Mouse (Mus musculus) heart, embryonic 14.5 days (tissue): ENCODE measurements around the gene Ica1. TPM values are rescaled to one million over a fixed set of nuclear protein-coding genes. Genes with fewer than 3 reads are reported as not detected.

Experiments
- ATAC-seq: fragments of 200-750 bp; cut with Nextera tagmentation; 2 replicates; pipeline ENCODE4 v1.8.0; 2017; ENCODE audit warnings: low read depth, moderate TSS enrichment; ENCODE audit not compliant: insufficient number of reproducible peaks, insufficient read depth, low FRiP score
- H3K27ac ChIP-seq, 2 experiments: fragments of 200-500 bp in 1 of 2; fragments of 300-500 bp in 1 of 2; sonication (generic) in 1 of 2; replicated peaks in 1 of 2; 2 replicates each; pipeline ENCODE4 v1.5.1; 2012 to 2014; ENCODE audit warnings: low read depth in 2 of 2, low read length in 2 of 2, control low read depth in 1 of 2, mild to moderate bottlenecking in 1 of 2, mixed read lengths in 1 of 2; ENCODE audit not compliant: control insufficient read depth in 1 of 2, insufficient read depth in 1 of 2
- H3K27me3 ChIP-seq: fragments of 300-500 bp; sonication (generic); 2 replicates; pipeline ENCODE4 v1.6.1; 2014; ENCODE audit warnings: mild to moderate bottlenecking, low read length, control low read depth; ENCODE audit not compliant: control insufficient read depth, insufficient read depth
- H3K36me3 ChIP-seq: fragments of 300-500 bp; sonication (generic); 2 replicates; pipeline ENCODE4 v1.6.1; 2014; ENCODE audit warnings: mild to moderate bottlenecking, control low read depth, low read length, mixed read lengths; ENCODE audit not compliant: control insufficient read depth, insufficient read depth
- H3K4me1 ChIP-seq, 2 experiments: fragments of 200-500 bp in 1 of 2; fragments of 300-500 bp in 1 of 2; sonication (generic) in 1 of 2; 2 replicates each; pipeline ENCODE4 v1.6.1; 2012 to 2014; ENCODE audit warnings: low read length in 2 of 2, control low read depth in 1 of 2, mixed read lengths in 1 of 2; ENCODE audit not compliant: control insufficient read depth in 2 of 2, insufficient read depth in 2 of 2
- H3K4me2 ChIP-seq: fragments of 300-500 bp; sonication (generic); 2 replicates; pipeline ENCODE4 v1.6.1; 2014; ENCODE audit warnings: mild to moderate bottlenecking, low read length
- H3K4me3 ChIP-seq, 2 experiments: fragments of 200-500 bp in 1 of 2; fragments of 300-500 bp in 1 of 2; sonication (generic) in 1 of 2; 2 replicates each; pipeline ENCODE4 v1.5.1; 2012 to 2014; ENCODE audit warnings: low read length in 2 of 2, mild to moderate bottlenecking in 2 of 2, control low read depth in 1 of 2, low read depth in 1 of 2, moderate library complexity in 1 of 2; ENCODE audit not compliant: control insufficient read depth in 1 of 2, insufficient read depth in 1 of 2
- H3K9ac ChIP-seq: fragments of 300-500 bp; sonication (generic); 2 replicates; pipeline ENCODE4 v1.6.1; 2014; ENCODE audit warnings: mild to moderate bottlenecking, low read length
- H3K9me3 ChIP-seq: fragments of 300-500 bp; sonication (generic); 2 replicates; pipeline ENCODE4 v1.6.1; 2016; ENCODE audit warnings: low read length, control low read depth; ENCODE audit not compliant: control insufficient read depth
- WGBS: fragments of 180-500 bp; shearing (Covaris S2); extraction: QIAGEN DNeasy Blood & Tissue Kit; methylation state at CpG from one replicate; pipeline ENCODE4 v1.1.7; 2014; 5-methylcytosine and 5-hydroxymethylcytosine counted together
- polyA plus RNA-seq: library from polyadenylated mRNA; unstranded; fragments of >200 nt; fragmentation: Nextera tagmentation; extraction: Ambion mirVana; gene quantifications from 2 replicates; pipeline ENCODE4 v1.2.1, GENCODE M21; 2014

Gene Ica1
- polyA plus RNA-seq, 1 experiment from 2014 or later, result 29.3 TPM

- Histone ChIP-seq H3K27me3 (no peaks in the 10 kb centered on the region), H3K4me2 (no peak overlapping the region), H3K9me3 (no peaks in the 10 kb centered on the region), H3K9ac (no peak overlapping the region), H3K4me1 (peaks cover 3 to 11% of the 10 kb centered on the region in 2 experiments), H3K27ac (no peak overlapping the region), H3K4me3 (no peak overlapping the region), H3K36me3 (no peaks in the 10 kb centered on the region)
- ATAC-seq, result no peak
- whole genome bisulfite sequencing, result 73% methylated on average over 5 of the region's 5 CpGs
Observed at GRCm38 (mm10) chr6:8760708-8761294, 17.5 kb downstream of the Ica1 start.

- 52% methylated on average over 1 of the region's 1 CpGs for WGBS
- no peaks in the 10 kb centered on the region for H3K27me3 ChIP-seq
- peaks cover 4 to 17% of the 10 kb centered on the region in 2 experiments for H3K4me1 ChIP-seq
- no peaks in the 10 kb centered on the region for H3K9me3 ChIP-seq
- no peaks in the 10 kb centered on the region for H3K36me3 ChIP-seq
- no peak overlapping the region for H3K27ac ChIP-seq
- no peak overlapping the region for H3K9ac ChIP-seq
- no peak overlapping the region for H3K4me2 ChIP-seq
- no peak for ATAC-seq
- H3K4me3 ChIP-seq, result no peak overlapping the region
Observed at GRCm38 (mm10) chr6:8759901-8760300, 18.4 kb downstream of the Ica1 start.

- ATAC-seq, result peak; percentile 64; the same call in 1 of the 2 replicates
- no peaks in the 10 kb centered on the region for H3K27me3 ChIP-seq
- no peak overlapping the region for H3K4me3 ChIP-seq
- H3K4me2 ChIP-seq, result peak overlapping the region; percentile 46
- no peaks in the 10 kb centered on the region for H3K9me3 ChIP-seq
- H3K27ac ChIP-seq, result peak overlapping the region in 1 of 2 experiments; percentile 68; a peak in 2 of 4 replicates
- H3K4me1 ChIP-seq, result peaks cover 4 to 17% of the 10 kb centered on the region in 2 experiments
- no peak overlapping the region for H3K9ac ChIP-seq
- H3K36me3 ChIP-seq, result peaks cover 3% of the 10 kb centered on the region; the same call in 1 of the 2 replicates
- WGBS, result 5% methylated on average over 8 of the region's 8 CpGs
Observed at GRCm38 (mm10) chr6:8755760-8756276, 22.5 kb downstream of the Ica1 start.

- peaks cover 3% of the 10 kb centered on the region; the same call in 1 of the 2 replicates for H3K36me3 ChIP-seq
Observed at GRCm38 (mm10) chr6:8754486-8754885, 23.8 kb downstream of the Ica1 start.

GRCm38 (mm10) chr6:8753723-8754036 is 24.6 kb downstream of the Ica1 start:
- peaks cover 5% of the 10 kb centered on the region; the same call in 1 of the 2 replicates for H3K36me3 ChIP-seq
- ATAC-seq, result no peak
- H3K4me2 ChIP-seq, result no peak overlapping the region
- 86% methylated on average over 2 of the region's 2 CpGs for WGBS
- H3K4me3 ChIP-seq, result no peak overlapping the region
- no peak overlapping the region for H3K9ac ChIP-seq
- no peaks in the 10 kb centered on the region for H3K9me3 ChIP-seq
- no peak overlapping the region for H3K27ac ChIP-seq
- H3K4me1 ChIP-seq, result peaks cover 4 to 13% of the 10 kb centered on the region in 2 experiments; a peak in 3 of 4 replicates
- H3K27me3 ChIP-seq, result no peaks in the 10 kb centered on the region

More at GRCm38 (mm10) chr6:8754486-8754885, 23.8 kb downstream of the Ica1 start:
- H3K9me3 ChIP-seq, result no peaks in the 10 kb centered on the region
- peaks cover 4 to 13% of the 10 kb centered on the region in 2 experiments; a peak in 3 of 4 replicates for H3K4me1 ChIP-seq
- no peak for ATAC-seq
- no peak overlapping the region for H3K4me2 ChIP-seq
- H3K27me3 ChIP-seq, result no peaks in the 10 kb centered on the region
- H3K9ac ChIP-seq, result no peak overlapping the region
- no peak overlapping the region for H3K4me3 ChIP-seq
- WGBS, result 79% methylated on average over 5 of the region's 5 CpGs
- no peak overlapping the region for H3K27ac ChIP-seq

GRCm38 (mm10) chr6:8752984-8753722 is 25.1 kb downstream of the Ica1 start:
- H3K27ac ChIP-seq, result no peak overlapping the region
- H3K27me3 ChIP-seq, result no peaks in the 10 kb centered on the region
- WGBS, result 81% methylated on average over 6 of the region's 6 CpGs
- peaks cover 4 to 13% of the 10 kb centered on the region in 2 experiments; a peak in 3 of 4 replicates for H3K4me1 ChIP-seq
- H3K4me3 ChIP-seq, result no peak overlapping the region
- no peak overlapping the region for H3K9ac ChIP-seq
- no peaks in the 10 kb centered on the region for H3K9me3 ChIP-seq
- ATAC-seq, result no peak
- H3K36me3 ChIP-seq, result peaks cover 5% of the 10 kb centered on the region; the same call in 1 of the 2 replicates
- H3K4me2 ChIP-seq, result no peak overlapping the region

- H3K4me1 ChIP-seq, result no peaks in the 10 kb centered on the region; a peak in 1 of 4 replicates
- 0 out of 2 replicates have a peak, but pooled peaks cover 9% of the 10 kb centered on the region for H3K36me3 ChIP-seq
- no peak overlapping the region for H3K27ac ChIP-seq
- no peak overlapping the region for H3K4me2 ChIP-seq
- H3K27me3 ChIP-seq, result no peaks in the 10 kb centered on the region
- H3K9me3 ChIP-seq, result no peaks in the 10 kb centered on the region
- WGBS, result 69% methylated on average over 7 of the region's 7 CpGs
- ATAC-seq, result no peak
- no peak overlapping the region for H3K4me3 ChIP-seq
- no peak overlapping the region for H3K9ac ChIP-seq
Observed at GRCm38 (mm10) chr6:8744886-8745285, 33.4 kb downstream of the Ica1 start.
